Mouse (Mus musculus): ENCODE measurements around the gene Rab17.

DNA sequence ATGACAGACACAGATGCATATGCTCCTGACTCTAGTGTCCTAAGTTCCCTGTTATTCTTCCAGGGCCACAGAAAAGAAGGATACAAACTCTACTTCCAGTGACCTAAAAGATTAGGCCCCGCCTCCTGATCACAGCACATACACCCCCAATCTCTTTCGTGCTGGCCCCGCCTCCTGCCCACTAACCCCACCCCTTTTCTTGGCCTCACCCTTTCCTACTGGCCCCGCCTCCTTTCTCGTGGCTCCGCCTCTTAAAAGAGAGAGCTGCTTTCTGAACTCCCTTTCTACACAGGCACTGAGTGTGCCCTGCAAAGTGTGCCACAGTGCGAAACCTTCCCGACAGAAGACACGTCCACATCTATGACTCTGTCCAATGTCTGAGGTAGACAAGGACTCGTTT, 24.3 kb downstream of the Rab17 start:
- TF ChIP-seq CTCF (IDR thresholded peaks at IDR 0.05; ENCODE audit: control insufficient read depth, insufficient read depth, insufficient replicate concordance, low read depth, low read length), result no peak
- TF ChIP-seq POLR2A (IDR thresholded peaks at IDR 0.05; ENCODE audit: control insufficient read depth, low read depth, low read length), result no peak
